Mouse (Mus musculus) embryonic facial prominence, embryonic 10.5 days (tissue): ENCODE results near the gene Ovch2. TPM values are rescaled to one million over a fixed set of nuclear protein-coding genes. Genes with fewer than 3 reads are reported as not detected.
A peak's percentile ranks its signal among the peaks of the same experiment; 100 is the strongest.
"Not testable (repeated sequence)": the region's sequence is repeated elsewhere in the genome, so short reads cannot be mapped to it uniquely, and the experiment has no call there.

ENCODE experiments used
- DNase-seq: peaks from one replicate; pipeline ENCODE4 v3.0.0-alpha.2; 2017; ENCODE audit warnings: low spot score
- H3K27ac ChIP-seq: fragments of 300-500 bp; sonication (generic); replicated peaks from 2 replicates; pipeline ENCODE4 v1.5.1; 2016; ENCODE audit warnings: mild to moderate bottlenecking
- H3K27me3 ChIP-seq: fragments of 300-500 bp; sonication (generic); replicated peaks from 2 replicates; pipeline ENCODE4 v1.6.1; 2016; ENCODE audit warnings: low read depth, mild to moderate bottlenecking; ENCODE audit not compliant: poor library complexity, severe bottlenecking
- H3K36me3 ChIP-seq: fragments of 300-500 bp; sonication (generic); replicated peaks from 2 replicates; pipeline ENCODE4 v1.6.1; 2016; ENCODE audit warnings: mild to moderate bottlenecking, moderate library complexity
- H3K4me1 ChIP-seq: fragments of 300-500 bp; sonication (generic); 2 replicates; pipeline ENCODE4 v1.6.1; 2016
- H3K4me3 ChIP-seq: fragments of 300-500 bp; sonication (generic); 2 replicates; pipeline ENCODE4 v1.5.1; 2016; ENCODE audit warnings: mild to moderate bottlenecking, moderate library complexity
- H3K9me3 ChIP-seq: fragments of 300-500 bp; sonication (generic); 2 replicates; pipeline ENCODE4 v1.6.1; 2016; ENCODE audit warnings: mild to moderate bottlenecking
- WGBS: fragments of 180-500 bp; shearing (Covaris S2); methylation state at CpG from one replicate; pipeline ENCODE4 v1.1.7; 2016; 5-methylcytosine and 5-hydroxymethylcytosine counted together
- polyA plus RNA-seq: library from polyadenylated mRNA; unstranded; fragments of >200 nt; fragmentation: Nextera tagmentation; extraction: Ambion mirVana; gene quantifications from 2 replicates; pipeline ENCODE4 v1.2.1, GENCODE M21; 2016

Ovch2 gene
- not detected in 2 replicates for polyA plus RNA-seq

GRCm38 (mm10) chr7:107801108-107801507 lies at the start of gene Ovch2:
TSS of gene Ovch2 (minus strand) at chr7:107801208.
- WGBS: 89% methylated on average over 2 of the region's 2 CpGs
- no peak within 1 kb of the TSS for H3K27ac ChIP-seq
- H3K4me1 ChIP-seq: no peaks in the 10 kb centered on the region; the same call in 1 of the 2 replicates
- H3K27me3 ChIP-seq: no peaks in the 10 kb centered on the region
- H3K4me3 ChIP-seq: no peak within 1 kb of the TSS
- H3K36me3 ChIP-seq: no peaks in the 10 kb centered on the region
- H3K9me3 ChIP-seq: 0 out of 2 replicates have a peak, but pooled peaks cover 6% of the 10 kb centered on the region
- DNase-seq: no peak

- 81% methylated on average over 1 of the region's 1 CpGs for WGBS
- DNase-seq: not testable (repeated sequence)
Measured at GRCm38 (mm10) chr7:107847390-107847789, 46.4 kb upstream of the Ovch2 start, which contains the start of gene Olfr470. TSS of gene Olfr470 (minus strand) at chr7:107847490.

GRCm38 (mm10) chr7:107841719-107842118 lies 40.7 kb upstream of the Ovch2 start:
- no peaks in the 10 kb centered on the region for H3K27me3 ChIP-seq
- WGBS: 74% methylated on average over 1 of the region's 1 CpGs
- no peak for DNase-seq
- no peaks in the 10 kb centered on the region for H3K4me1 ChIP-seq
- no peaks in the 10 kb centered on the region for H3K36me3 ChIP-seq
- no peak overlapping the region for H3K27ac ChIP-seq
- no peak overlapping the region for H3K4me3 ChIP-seq
- no peaks in the 10 kb centered on the region for H3K9me3 ChIP-seq

More at GRCm38 (mm10) chr7:107847390-107847789, 46.4 kb upstream of the Ovch2 start, which contains the start of gene Olfr470:
- not testable (repeated sequence) for H3K36me3 ChIP-seq, H3K4me3 ChIP-seq, H3K27ac ChIP-seq, H3K4me1 ChIP-seq, H3K9me3 ChIP-seq, H3K27me3 ChIP-seq

- DNase-seq, H3K27ac ChIP-seq, H3K27me3 ChIP-seq, H3K4me3 ChIP-seq, H3K4me1 ChIP-seq, H3K36me3 ChIP-seq, H3K9me3 ChIP-seq: not testable (repeated sequence)
Measured at GRCm38 (mm10) chr7:107825441-107825840, 24.4 kb upstream of the Ovch2 start, which contains the start of gene Olfr469. TSS of gene Olfr469 (minus strand) at chr7:107825541.

- 73% methylated on average over 2 of the region's 2 CpGs for WGBS
- H3K36me3 ChIP-seq, H3K4me1 ChIP-seq, H3K9me3 ChIP-seq, DNase-seq, H3K4me3 ChIP-seq, H3K27me3 ChIP-seq, H3K27ac ChIP-seq: not testable (repeated sequence)
Measured at GRCm38 (mm10) chr7:107823867-107824266, 22.9 kb upstream of the Ovch2 start.

GRCm38 (mm10) chr7:107819442-107819841 lies 18.4 kb upstream of the Ovch2 start:
- Histone ChIP-seq H3K4me3 (no peak overlapping the region), H3K9me3 (no peaks in the 10 kb centered on the region), H3K36me3 (no peaks in the 10 kb centered on the region), H3K27me3 (no peaks in the 10 kb centered on the region), H3K4me1 (no peaks in the 10 kb centered on the region), H3K27ac (no peak overlapping the region)
- no peak for DNase-seq

- no peak for DNase-seq
- Histone ChIP-seq H3K9me3 (0 out of 2 replicates have a peak, but pooled peaks cover 2% of the 10 kb centered on the region), H3K4me1 (no peaks in the 10 kb centered on the region), H3K27me3 (no peaks in the 10 kb centered on the region), H3K27ac (no peak within 1 kb of the TSS), H3K4me3 (no peak within 1 kb of the TSS), H3K36me3 (no peaks in the 10 kb centered on the region)
Measured at GRCm38 (mm10) chr7:107811963-107812362, 11.0 kb upstream of the Ovch2 start, which contains the start of gene Olfr467. TSS of gene Olfr467 (plus strand) at chr7:107812263.

- 63% methylated on average over 3 of the region's 3 CpGs for WGBS
- no peak overlapping the region for H3K27ac ChIP-seq
Measured at GRCm38 (mm10) chr7:107802138-107802537, 1.1 kb upstream of the Ovch2 start.

GRCm38 (mm10) chr7:107796500-107796899 lies 4.5 kb downstream of the Ovch2 start:
- WGBS: 85% methylated on average over 2 of the region's 2 CpGs
- no peak overlapping the region for H3K4me3 ChIP-seq

More at GRCm38 (mm10) chr7:107802138-107802537, 1.1 kb upstream of the Ovch2 start:
- Histone ChIP-seq H3K4me3 (no peak overlapping the region), H3K36me3 (no peaks in the 10 kb centered on the region), H3K9me3 (0 out of 2 replicates have a peak, but pooled peaks cover 6% of the 10 kb centered on the region), H3K4me1 (no peaks in the 10 kb centered on the region; the same call in 1 of the 2 replicates), H3K27me3 (no peaks in the 10 kb centered on the region)
- DNase-seq: no peak

GRCm38 (mm10) chr7:107787977-107788620 lies 12.9 kb downstream of the Ovch2 start:
- Histone ChIP-seq H3K27me3 (no peaks in the 10 kb centered on the region), H3K9me3 (no peaks in the 10 kb centered on the region), H3K4me3 (no peak overlapping the region), H3K27ac (no peak overlapping the region), H3K4me1 (no peaks in the 10 kb centered on the region), H3K36me3 (no peaks in the 10 kb centered on the region)
- DNase-seq: peak; percentile 9
- 60% methylated on average over 3 of the region's 3 CpGs for WGBS

More at GRCm38 (mm10) chr7:107796500-107796899, 4.5 kb downstream of the Ovch2 start:
- no peak overlapping the region for H3K27ac ChIP-seq
- DNase-seq: no peak
- H3K36me3 ChIP-seq: no peaks in the 10 kb centered on the region
- no peaks in the 10 kb centered on the region for H3K9me3 ChIP-seq
- no peaks in the 10 kb centered on the region for H3K27me3 ChIP-seq
- no peaks in the 10 kb centered on the region for H3K4me1 ChIP-seq

GRCm38 (mm10) chr7:107779611-107780010 lies 21.4 kb downstream of the Ovch2 start:
- peak; percentile 12 for DNase-seq

GRCm38 (mm10) chr7:107778216-107778615 lies 22.8 kb downstream of the Ovch2 start:
- no peak for DNase-seq
- no peaks in the 10 kb centered on the region for H3K4me1 ChIP-seq
- H3K27me3 ChIP-seq: no peaks in the 10 kb centered on the region
- H3K36me3 ChIP-seq: no peaks in the 10 kb centered on the region
- 89% methylated on average over 1 of the region's 1 CpGs for WGBS
- no peak overlapping the region for H3K27ac ChIP-seq
- H3K4me3 ChIP-seq: no peak overlapping the region
- H3K9me3 ChIP-seq: no peaks in the 10 kb centered on the region

More at GRCm38 (mm10) chr7:107779611-107780010, 21.4 kb downstream of the Ovch2 start:
- Histone ChIP-seq H3K27me3 (no peaks in the 10 kb centered on the region), H3K4me3 (no peak overlapping the region), H3K4me1 (no peaks in the 10 kb centered on the region), H3K9me3 (no peaks in the 10 kb centered on the region), H3K27ac (no peak overlapping the region), H3K36me3 (no peaks in the 10 kb centered on the region)
- 45% methylated on average over 4 of the region's 4 CpGs for WGBS

- H3K36me3 ChIP-seq: no peaks in the 10 kb centered on the region
- no peaks in the 10 kb centered on the region for H3K27me3 ChIP-seq
- no peak overlapping the region for H3K4me3 ChIP-seq
- WGBS: 68% methylated on average over 6 of the region's 6 CpGs
- no peaks in the 10 kb centered on the region for H3K9me3 ChIP-seq
- DNase-seq: no peak
- no peaks in the 10 kb centered on the region for H3K4me1 ChIP-seq
- H3K27ac ChIP-seq: no peak overlapping the region
Measured at GRCm38 (mm10) chr7:107770812-107771211, 30.2 kb downstream of the Ovch2 start.
